Comparison of ENCODE assay signal across 25 mouse cellular contexts in genomic region chr1:33531860-33532259, GRCm38 (mm10).
DNase-seq lines count a peak whose midpoint lies in the region; ATAC-seq lines count a peak whose summit lies in the region.
"Had no signal": no experiment of that assay in that cellular context is flagged by ENCODE, and none has a peak within 500 bp of the region (broad histone marks: within the 10 kb centered on the region; RNA-seq: fewer than 3 reads in every experiment).

No protein-coding gene starts in this region.

- no peak overlapping the region for H3K4me2 ChIP-seq in forebrain, embryonic 15.5 days (replicated peaks)
- no peak overlapping the region for H3K4me2 ChIP-seq in forebrain, embryonic 11.5 days (ENCODE audit: low read depth, low read length, severe bottlenecking)
- H3K4me2 ChIP-seq in liver, embryonic 15.5 days: no peak overlapping the region
- H3K4me2 ChIP-seq: embryonic facial prominence, embryonic 15.5 days; heart, embryonic 15.5 days; intestine, embryonic 15.5 days; stomach, embryonic 15.5 days had no signal

- H3K27ac ChIP-seq in forebrain, embryonic 15.5 days (replicated peaks): no peak overlapping the region
- H3K27ac ChIP-seq in forebrain, embryonic 11.5 days (ENCODE audit: low read depth, low read length): no peak overlapping the region
- peak overlapping the region; percentile 53; the same call in 1 of the 2 replicates for H3K27ac ChIP-seq in liver, embryonic 15.5 days (replicated peaks)
- H3K27ac ChIP-seq: embryonic facial prominence, embryonic 15.5 days; heart, embryonic 15.5 days; hindbrain, embryonic 10.5 days; intestine, embryonic 15.5 days; left cerebral cortex, adult 2 months; limb, embryonic 10.5 days; stomach, embryonic 15.5 days had no signal

- 0 out of 2 replicates have a peak, but pooled peaks have one; percentile 41 for ATAC-seq in forebrain, embryonic 15.5 days (replicated peaks)
- ATAC-seq in forebrain, embryonic 11.5 days (replicated peaks; ENCODE audit: low FRiP score): no peak
- ATAC-seq in liver, embryonic 15.5 days (ENCODE audit: insufficient read depth): no peak
- peak; percentile 74 for ATAC-seq in megakaryocyte, adult 5-6 weeks (ENCODE audit: poor library complexity, severe bottlenecking)
- ATAC-seq: intestine, embryonic 15.5 days had no signal

- no peak overlapping the region for H3K9ac ChIP-seq in forebrain, embryonic 15.5 days (replicated peaks)
- H3K9ac ChIP-seq in forebrain, embryonic 11.5 days (ENCODE audit: low read length): no peak overlapping the region
- H3K9ac ChIP-seq in liver, embryonic 15.5 days: no peak overlapping the region
- H3K9ac ChIP-seq: embryonic facial prominence, embryonic 15.5 days; heart, embryonic 15.5 days; intestine, embryonic 15.5 days; stomach, embryonic 15.5 days had no signal

- 84% methylated on average over 3 of the region's 3 CpGs for WGBS in forebrain, embryonic 15.5 days
- 86% methylated on average over 3 of the region's 3 CpGs for WGBS in forebrain, embryonic 11.5 days
- 60% methylated on average over 3 of the region's 3 CpGs for WGBS in liver, embryonic 15.5 days (ENCODE audit: insufficient replicate concordance)

- no peak for DNase-seq in forebrain, embryonic 11.5 days (ENCODE audit: low spot score)
- no peak for DNase-seq in liver
- DNase-seq in 416B (ENCODE audit: low read depth): peak; percentile 52
- no peak for DNase-seq in left cerebral cortex, postnatal 25 days (ENCODE audit: low spot score in 2 of 2)
- no peak for DNase-seq in ovary, adult 18-20 months (ENCODE audit: low spot score)
- DNase-seq: adrenal gland, postnatal 25 days; cerebellum, adult 11-12 months; cerebellum, postnatal 14 days; gastrocnemius, postnatal 25 days; kidney, adult 9 months; kidney, postnatal 25 days; right cerebral cortex, postnatal 25 days; thymus, adult 18-20 months; thymus, postnatal 4 days had no signal

- intact Hi-C loops in left cerebral cortex, postnatal 25 days (cut with DNase I): no loop called here

- no peaks in the 10 kb centered on the region for H3K9me3 ChIP-seq in forebrain, embryonic 15.5 days
- no peaks in the 10 kb centered on the region for H3K9me3 ChIP-seq in forebrain, embryonic 11.5 days (ENCODE audit: control insufficient read depth, low read length)
- no peaks in the 10 kb centered on the region for H3K9me3 ChIP-seq in liver, embryonic 15.5 days (replicated peaks)
- H3K9me3 ChIP-seq: embryonic facial prominence, embryonic 15.5 days; heart, embryonic 15.5 days; hindbrain, embryonic 10.5 days; intestine, embryonic 15.5 days; limb, embryonic 10.5 days; stomach, embryonic 15.5 days had no signal

- H3K4me3 ChIP-seq in forebrain, embryonic 15.5 days: no peak overlapping the region
- H3K4me3 ChIP-seq in forebrain, embryonic 11.5 days (ENCODE audit: low read depth, low read length): no peak overlapping the region
- H3K4me3 ChIP-seq in liver, embryonic 15.5 days (replicated peaks): no peak overlapping the region
- H3K4me3 ChIP-seq: embryonic facial prominence, embryonic 15.5 days; heart, embryonic 15.5 days; hindbrain, embryonic 10.5 days; intestine, embryonic 15.5 days; left cerebral cortex, adult 2 months; limb, embryonic 10.5 days; stomach, embryonic 15.5 days had no signal

- peaks cover 16% of the 10 kb centered on the region for H3K4me1 ChIP-seq in forebrain, embryonic 15.5 days
- no peaks in the 10 kb centered on the region for H3K4me1 ChIP-seq in forebrain, embryonic 11.5 days (replicated peaks; ENCODE audit: control insufficient read depth, insufficient read depth, low read length)
- peaks cover 20% of the 10 kb centered on the region for H3K4me1 ChIP-seq in liver, embryonic 15.5 days (replicated peaks)
- H3K4me1 ChIP-seq: embryonic facial prominence, embryonic 15.5 days; intestine, embryonic 15.5 days; limb, embryonic 10.5 days; stomach, embryonic 15.5 days had no signal

- no peaks in the 10 kb centered on the region for H3K27me3 ChIP-seq in forebrain, embryonic 15.5 days
- no peaks in the 10 kb centered on the region for H3K27me3 ChIP-seq in forebrain, embryonic 11.5 days (ENCODE audit: control insufficient read depth, insufficient read depth, low read length)
- no peaks in the 10 kb centered on the region for H3K27me3 ChIP-seq in liver, embryonic 15.5 days
- H3K27me3 ChIP-seq: CH12.LX; embryonic facial prominence, embryonic 15.5 days; heart, embryonic 15.5 days; intestine, embryonic 15.5 days; stomach, embryonic 15.5 days had no signal

- H3K36me3 ChIP-seq in forebrain, embryonic 15.5 days: no peaks in the 10 kb centered on the region
- no peaks in the 10 kb centered on the region for H3K36me3 ChIP-seq in forebrain, embryonic 11.5 days (ENCODE audit: control insufficient read depth, insufficient read depth, low read length)
- H3K36me3 ChIP-seq in liver, embryonic 15.5 days (replicated peaks): peaks cover 6% of the 10 kb centered on the region; the same call in 1 of the 2 replicates
- H3K36me3 ChIP-seq: embryonic facial prominence, embryonic 15.5 days; heart, embryonic 15.5 days; intestine, embryonic 15.5 days; stomach, embryonic 15.5 days had no signal

Comparison
In these comparisons a context has a peak if more than half of its experiments do, and no peak if none do; other contexts are left out.
1. ATAC-seq: peak in forebrain, embryonic 15.5 days (single experiment) and megakaryocyte, adult 5-6 weeks (single experiment); none in forebrain, embryonic 11.5 days (single experiment) and liver, embryonic 15.5 days (single experiment).